Mouse (Mus musculus): ENCODE measurements around the gene Pnmal1.

The Pnmal1 gene

GRCm38 (mm10) chr7:16995345-16995744 lies 35.9 kb downstream of the Pnmal1 start:
- DNase-seq (ENCODE audit: low spot score in 2 of 2) = no peak

GRCm38 (mm10) chr7:16999233-16999632 lies 39.8 kb downstream of the Pnmal1 start:
- DNase-seq (ENCODE audit: low spot score in 2 of 2) = no peak

GRCm38 (mm10) chr7:16999650-17000049 lies 40.2 kb downstream of the Pnmal1 start:
- peak; percentile 95 to 97 for DNase-seq (ENCODE audit: low spot score in 2 of 2)

GRCm38 (mm10) chr7:17002375-17003195 lies 43.1 kb downstream of the Pnmal1 start:
- DNase-seq (ENCODE audit: low spot score in 2 of 2) = peak; percentile 69 to 90

- no peak for DNase-seq (ENCODE audit: low spot score in 2 of 2)
Observed at GRCm38 (mm10) chr7:17003230-17003960, 43.9 kb downstream of the Pnmal1 start.

- no peak for DNase-seq (ENCODE audit: low spot score in 2 of 2)
Observed at GRCm38 (mm10) chr7:17004716-17005115, 45.2 kb downstream of the Pnmal1 start.

GRCm38 (mm10) chr7:17007300-17007699 lies 47.8 kb downstream of the Pnmal1 start:
- peak in 1 of 2 experiments; percentile 24 for DNase-seq (ENCODE audit: low spot score in 2 of 2)

- no peak for DNase-seq (ENCODE audit: low spot score in 2 of 2)
Observed at GRCm38 (mm10) chr7:17009326-17010009, 50.0 kb downstream of the Pnmal1 start.

DNA sequence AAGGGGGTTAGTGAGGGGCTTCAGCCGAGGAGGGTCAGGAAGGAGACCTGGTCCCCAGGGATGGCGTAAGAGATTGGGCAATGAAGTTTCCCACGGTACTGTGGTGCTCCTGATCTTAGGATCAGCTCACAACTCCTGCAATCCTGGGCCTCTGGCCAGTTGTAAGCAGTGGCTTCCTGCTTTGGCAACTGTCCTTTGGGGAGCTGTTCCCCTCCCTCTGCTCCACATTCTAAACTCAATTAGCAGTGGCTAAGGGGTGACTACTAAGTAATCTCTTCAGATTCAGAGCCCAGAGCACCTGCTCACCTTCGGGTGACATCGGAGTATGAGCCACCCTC lies 50.5 kb downstream of the Pnmal1 start:
- DNase-seq (ENCODE audit: low spot score in 2 of 2) = no peak

GRCm38 (mm10) chr7:17011909-17012590 lies 52.6 kb downstream of the Pnmal1 start:
- no peak for DNase-seq (ENCODE audit: low spot score in 2 of 2)
